Mouse (Mus musculus): ENCODE data around the gene Oscp1. TPM values are rescaled to one million over a fixed set of nuclear protein-coding genes. Genes with fewer than 3 reads are reported as not detected.

Oscp1 gene
- polyA plus RNA-seq, 1 experiment from 2014 or later = 36.2 TPM

DNA sequence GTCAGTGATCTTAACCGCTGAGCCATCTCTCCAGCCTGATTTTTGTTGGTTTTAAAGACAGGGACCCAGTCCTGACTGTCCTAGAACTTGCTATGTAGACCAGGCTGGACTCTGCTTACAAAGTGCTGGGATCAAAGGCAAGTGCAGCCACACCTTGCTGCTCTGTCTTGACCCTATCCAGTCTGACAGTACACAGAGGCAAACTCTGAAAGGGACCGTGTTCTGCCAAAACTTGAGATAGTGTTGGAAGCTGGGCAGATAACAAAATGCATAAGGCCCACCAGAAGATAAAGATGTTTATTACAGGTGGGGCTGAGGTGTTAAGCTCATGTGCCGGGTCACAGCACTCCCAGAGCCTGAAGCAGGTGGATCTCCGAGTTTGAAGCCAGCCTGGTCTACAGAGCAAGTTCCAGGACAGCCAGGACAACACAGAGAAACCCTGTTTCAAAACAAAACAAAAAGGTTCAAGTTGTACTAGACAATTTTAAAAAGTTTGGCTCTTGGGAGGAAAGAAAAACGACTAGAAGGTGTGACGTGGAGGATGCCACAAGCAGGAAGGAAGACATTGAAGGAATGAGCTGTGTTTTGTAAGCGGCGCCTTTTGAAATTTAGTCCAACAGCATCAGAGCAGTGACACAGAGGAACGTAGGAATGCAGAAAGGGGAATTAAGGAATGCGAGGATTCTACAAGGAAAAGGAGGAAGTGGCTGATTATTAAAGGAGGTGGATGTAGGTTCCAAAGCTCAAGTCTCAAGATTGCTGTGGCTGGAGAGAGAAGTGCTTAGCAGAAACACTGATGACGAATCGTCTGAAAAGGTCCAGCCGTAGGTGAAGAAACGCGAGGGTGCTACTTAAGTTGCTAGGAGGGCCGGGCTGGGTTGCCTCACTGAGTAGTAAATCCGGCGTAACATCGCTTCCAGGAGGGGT lies 895 bp upstream of the Oscp1 start:
- H3K9ac ChIP-seq (replicated peaks) = peak overlapping the region; percentile 72
- H3K36me3 ChIP-seq = peaks cover 39% of the 10 kb centered on the region
- H3K4me2 ChIP-seq (replicated peaks) = peak overlapping the region; percentile 80
- H3K4me1 ChIP-seq (replicated peaks) = peaks cover 20% of the 10 kb centered on the region
- H3K4me3 ChIP-seq (replicated peaks) = peak overlapping the region; percentile 81
- H3K9me3 ChIP-seq = no peaks in the 10 kb centered on the region
- 15% methylated on average over 19 of the region's 19 CpGs for WGBS
- H3K27ac ChIP-seq = no peak overlapping the region
- no peak for ATAC-seq
- no peaks in the 10 kb centered on the region for H3K27me3 ChIP-seq

DNA sequence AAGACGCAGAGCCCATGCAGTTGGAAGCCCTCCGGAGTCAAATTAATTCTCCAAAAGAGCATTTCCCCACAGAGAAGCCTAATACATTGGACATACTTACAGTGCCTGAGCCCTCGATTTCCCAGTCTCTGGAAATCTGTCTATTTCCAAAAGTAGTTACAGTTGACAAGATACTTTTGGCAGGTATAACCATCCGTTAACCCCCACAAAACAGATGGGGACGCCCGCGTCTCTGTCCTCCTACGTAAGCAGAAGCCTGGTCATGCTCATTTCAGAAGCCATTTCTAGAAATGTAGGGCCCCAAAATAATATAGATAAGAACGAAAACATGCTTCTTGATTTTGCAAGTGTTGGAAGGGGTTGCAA lies 615 bp downstream of the Oscp1 start:
- H3K4me1 ChIP-seq (replicated peaks) = peaks cover 20% of the 10 kb centered on the region
- 36% methylated on average over 9 of the region's 9 CpGs for WGBS
- peak overlapping the region; percentile 81 for H3K4me3 ChIP-seq (replicated peaks)
- no peaks in the 10 kb centered on the region for H3K9me3 ChIP-seq
- H3K4me2 ChIP-seq (replicated peaks) = peak overlapping the region; percentile 80
- H3K27me3 ChIP-seq = no peaks in the 10 kb centered on the region
- peak overlapping the region; percentile 80 for H3K9ac ChIP-seq (replicated peaks)
- peaks cover 26% of the 10 kb centered on the region for H3K36me3 ChIP-seq
- no peak overlapping the region for H3K27ac ChIP-seq
- ATAC-seq = no peak

DNA sequence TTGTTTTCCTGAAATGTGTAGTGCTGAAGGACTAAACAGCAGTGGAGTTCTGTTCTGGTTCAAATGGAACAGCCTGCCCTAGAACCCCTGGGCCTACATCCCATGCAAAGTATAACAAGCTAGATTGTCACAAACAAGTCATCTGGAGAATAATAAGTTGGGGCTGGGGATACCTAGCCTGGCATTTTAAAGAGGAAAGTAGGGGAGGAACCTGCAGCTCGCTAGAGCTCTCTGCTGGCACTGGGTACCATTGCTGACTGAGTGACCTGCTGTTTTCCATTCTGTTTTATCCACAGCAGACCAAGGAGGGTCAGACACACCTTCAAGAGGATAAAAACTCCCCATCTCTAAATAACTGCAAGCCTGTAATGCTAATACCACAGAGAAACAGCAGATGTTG lies 4.5 kb downstream of the Oscp1 start:
- no peak for ATAC-seq
- peaks cover 12% of the 10 kb centered on the region for H3K4me1 ChIP-seq (replicated peaks)
- H3K4me2 ChIP-seq (replicated peaks) = no peak overlapping the region
- no peaks in the 10 kb centered on the region for H3K9me3 ChIP-seq
- H3K9ac ChIP-seq (replicated peaks) = no peak overlapping the region
- H3K27ac ChIP-seq = no peak overlapping the region
- H3K36me3 ChIP-seq = no peaks in the 10 kb centered on the region
- no peak overlapping the region for H3K4me3 ChIP-seq (replicated peaks)
- no peaks in the 10 kb centered on the region for H3K27me3 ChIP-seq
- 47% methylated on average over 1 of the region's 1 CpGs for whole genome bisulfite sequencing

DNA sequence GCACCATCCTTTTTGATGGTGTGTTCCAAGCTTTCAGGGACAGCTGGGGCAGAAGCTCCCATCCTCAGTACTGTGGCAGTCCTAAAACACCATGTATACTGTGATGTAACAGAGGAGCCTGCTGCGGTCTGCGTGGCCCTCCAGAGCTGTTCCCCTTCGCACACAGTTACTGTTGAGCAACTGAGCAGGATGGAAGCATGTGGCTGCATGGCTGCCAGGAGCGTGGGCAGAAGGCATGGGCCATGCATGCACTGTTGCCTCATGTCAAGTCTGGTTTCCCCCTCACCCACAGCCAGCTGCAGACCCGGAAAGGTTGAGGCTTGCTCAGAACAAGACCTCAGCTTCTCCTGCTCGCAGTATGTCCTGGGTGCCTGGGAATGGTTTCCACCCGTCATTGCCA lies 6.9 kb downstream of the Oscp1 start:
- no peaks in the 10 kb centered on the region for H3K27me3 ChIP-seq
- no peaks in the 10 kb centered on the region for H3K9me3 ChIP-seq
- no peak for ATAC-seq
- no peaks in the 10 kb centered on the region for H3K4me1 ChIP-seq (replicated peaks)
- no peak overlapping the region for H3K27ac ChIP-seq
- H3K36me3 ChIP-seq = peaks cover 4% of the 10 kb centered on the region; the same call in 1 of the 2 replicates
- no peak overlapping the region for H3K4me3 ChIP-seq (replicated peaks)
- 88% methylated on average over 7 of the region's 7 CpGs for WGBS
- no peak overlapping the region for H3K9ac ChIP-seq (replicated peaks)
- H3K4me2 ChIP-seq (replicated peaks) = no peak overlapping the region

DNA sequence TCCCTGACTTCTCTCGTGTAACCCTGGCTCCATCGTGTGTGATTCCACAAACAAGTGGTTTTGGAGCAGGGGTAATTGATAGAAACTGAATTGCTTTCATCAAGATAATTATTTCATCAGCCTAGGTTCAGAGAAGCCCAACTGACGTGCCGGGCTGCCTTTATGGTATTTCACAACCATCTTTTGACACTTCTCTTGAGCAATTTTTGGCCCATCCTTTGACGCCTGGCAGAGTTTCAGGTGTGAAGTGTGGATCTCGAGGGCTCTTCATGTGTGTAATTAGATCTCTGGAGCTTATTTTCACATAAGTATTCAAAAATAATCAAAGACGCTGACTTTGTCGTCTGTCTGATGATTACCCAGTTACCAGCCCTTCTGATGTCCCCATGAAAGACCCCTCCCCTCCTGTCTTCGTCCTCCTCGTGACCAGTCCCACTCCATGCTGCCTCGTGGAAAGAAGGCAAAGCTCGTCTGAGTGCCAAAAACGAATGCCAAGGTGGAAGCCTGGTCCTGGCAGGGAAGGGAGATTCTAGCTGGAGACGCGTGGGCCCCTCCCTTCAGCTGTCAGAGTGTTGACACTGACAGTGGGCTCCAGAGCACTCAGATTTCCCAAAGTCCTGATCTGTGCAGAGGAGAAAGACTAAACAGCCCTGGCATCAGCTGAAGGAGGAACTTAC lies 9.2 kb downstream of the Oscp1 start:
- 83% methylated on average over 15 of the region's 15 CpGs for WGBS
- H3K36me3 ChIP-seq = peaks cover 4% of the 10 kb centered on the region; the same call in 1 of the 2 replicates
- H3K9ac ChIP-seq (replicated peaks) = no peak overlapping the region
- no peaks in the 10 kb centered on the region for H3K4me1 ChIP-seq (replicated peaks)
- H3K27me3 ChIP-seq = no peaks in the 10 kb centered on the region
- H3K27ac ChIP-seq = no peak overlapping the region
- H3K4me2 ChIP-seq (replicated peaks) = no peak overlapping the region
- H3K4me3 ChIP-seq (replicated peaks) = no peak overlapping the region
- no peaks in the 10 kb centered on the region for H3K9me3 ChIP-seq
- no peak for ATAC-seq

DNA sequence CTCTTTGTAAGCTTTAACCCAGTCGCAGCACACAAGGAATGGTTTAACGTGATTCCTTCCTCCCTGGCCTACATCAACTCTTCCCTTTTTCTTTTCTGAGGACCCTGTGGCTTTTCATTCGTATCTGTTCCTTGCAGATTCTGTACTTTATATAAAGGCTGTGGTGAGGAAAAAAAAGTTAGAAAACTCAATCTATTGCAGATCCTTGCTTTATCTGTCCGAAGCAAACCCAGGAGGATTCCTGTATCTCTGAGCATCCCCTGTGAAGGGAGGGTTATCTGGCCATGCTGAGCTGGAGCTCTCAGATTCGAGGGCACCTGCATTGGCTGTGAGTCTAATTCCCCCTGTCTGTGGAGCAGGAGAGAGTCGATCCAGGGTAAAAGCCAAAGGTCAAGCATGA lies 10.5 kb downstream of the Oscp1 start:
- Histone ChIP-seq H3K27me3 (no peaks in the 10 kb centered on the region), H3K4me3 (replicated peaks) (no peak overlapping the region), H3K27ac (no peak overlapping the region), H3K36me3 (peaks cover 5% of the 10 kb centered on the region), H3K9me3 (no peaks in the 10 kb centered on the region), H3K4me2 (replicated peaks) (no peak overlapping the region), H3K9ac (replicated peaks) (no peak overlapping the region), H3K4me1 (replicated peaks) (no peaks in the 10 kb centered on the region)
- 89% methylated on average over 6 of the region's 6 CpGs for WGBS
- no peak for ATAC-seq

DNA sequence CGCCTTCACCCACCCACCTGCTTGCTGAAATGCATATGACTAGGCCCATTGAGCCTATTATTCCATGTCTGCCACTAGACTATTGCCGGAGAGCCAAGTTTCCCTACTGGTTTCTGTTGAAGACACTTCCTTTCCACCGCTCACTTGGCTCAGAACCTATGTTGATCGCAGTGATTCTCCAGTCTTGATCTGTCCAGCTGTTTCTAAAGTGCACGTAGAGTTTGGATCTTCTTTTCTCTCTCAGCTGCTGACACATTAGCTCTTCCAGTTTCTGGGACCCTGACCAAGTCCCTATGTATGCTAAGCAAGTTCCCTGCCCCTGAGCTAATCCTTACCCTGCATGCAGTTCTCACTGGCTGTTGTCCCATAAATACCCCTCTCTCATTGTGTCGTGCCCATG lies 19.5 kb downstream of the Oscp1 start:
- ATAC-seq = no peak
- Histone ChIP-seq H3K27me3 (no peaks in the 10 kb centered on the region), H3K36me3 (peaks cover 51% of the 10 kb centered on the region), H3K9ac (replicated peaks) (no peak overlapping the region), H3K9me3 (no peaks in the 10 kb centered on the region), H3K27ac (no peak overlapping the region), H3K4me3 (replicated peaks) (no peak overlapping the region), H3K4me1 (replicated peaks) (no peaks in the 10 kb centered on the region), H3K4me2 (replicated peaks) (no peak overlapping the region)
- 83% methylated on average over 6 of the region's 6 CpGs for WGBS

DNA sequence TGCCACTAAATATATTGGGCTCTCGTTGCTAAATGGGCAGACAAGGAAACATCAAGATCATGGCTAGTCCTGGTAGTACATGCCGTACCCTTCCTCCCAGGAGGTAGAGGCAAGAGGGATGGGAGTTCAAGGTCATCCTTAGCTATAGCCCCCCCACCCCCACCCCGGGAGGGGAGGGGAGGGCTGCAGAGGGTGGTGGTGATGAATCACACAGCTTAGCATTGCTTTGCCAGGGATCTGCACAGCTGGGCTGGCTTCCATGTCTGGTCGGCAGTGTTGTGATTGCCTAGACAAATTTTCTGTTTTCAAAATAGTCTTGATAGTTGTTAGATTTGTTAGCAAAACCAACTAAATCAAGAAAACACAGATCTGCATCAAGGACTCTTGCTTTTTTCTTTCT lies 20.9 kb downstream of the Oscp1 start:
- Histone ChIP-seq H3K4me3 (replicated peaks) (no peak overlapping the region), H3K4me2 (replicated peaks) (no peak overlapping the region), H3K27ac (no peak overlapping the region), H3K36me3 (peaks cover 59% of the 10 kb centered on the region), H3K27me3 (no peaks in the 10 kb centered on the region), H3K4me1 (replicated peaks) (no peaks in the 10 kb centered on the region), H3K9me3 (no peaks in the 10 kb centered on the region), H3K9ac (replicated peaks) (no peak overlapping the region)
- ATAC-seq = no peak
- 88% methylated on average over 4 of the region's 4 CpGs for WGBS

DNA sequence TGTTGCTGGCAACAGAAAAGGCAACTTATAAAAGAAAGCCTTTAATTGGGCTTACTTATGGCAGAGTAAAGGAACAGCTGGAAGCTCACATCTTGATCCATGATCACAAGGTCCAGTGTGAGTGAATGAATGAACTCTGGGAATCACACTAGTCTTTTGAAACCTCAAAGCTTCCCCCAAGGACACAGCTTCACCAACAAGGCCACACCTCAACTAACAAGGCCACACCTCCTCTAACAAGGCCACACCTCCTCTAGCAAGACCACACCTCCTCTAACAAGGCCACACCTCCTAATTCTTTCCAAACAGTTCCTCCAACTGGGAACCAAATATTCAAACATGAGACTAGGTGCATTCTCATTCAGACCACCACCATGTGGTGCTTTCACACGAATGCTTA lies 23.2 kb downstream of the Oscp1 start:
- Histone ChIP-seq H3K9me3 (no peaks in the 10 kb centered on the region), H3K27ac (no peak overlapping the region), H3K36me3 (peaks cover 39% of the 10 kb centered on the region), H3K4me3 (replicated peaks) (no peak overlapping the region), H3K4me1 (replicated peaks) (no peaks in the 10 kb centered on the region), H3K9ac (replicated peaks) (no peak overlapping the region), H3K4me2 (replicated peaks) (no peak overlapping the region), H3K27me3 (no peaks in the 10 kb centered on the region)
- ATAC-seq = no peak
- 83% methylated on average over 1 of the region's 1 CpGs for WGBS

DNA sequence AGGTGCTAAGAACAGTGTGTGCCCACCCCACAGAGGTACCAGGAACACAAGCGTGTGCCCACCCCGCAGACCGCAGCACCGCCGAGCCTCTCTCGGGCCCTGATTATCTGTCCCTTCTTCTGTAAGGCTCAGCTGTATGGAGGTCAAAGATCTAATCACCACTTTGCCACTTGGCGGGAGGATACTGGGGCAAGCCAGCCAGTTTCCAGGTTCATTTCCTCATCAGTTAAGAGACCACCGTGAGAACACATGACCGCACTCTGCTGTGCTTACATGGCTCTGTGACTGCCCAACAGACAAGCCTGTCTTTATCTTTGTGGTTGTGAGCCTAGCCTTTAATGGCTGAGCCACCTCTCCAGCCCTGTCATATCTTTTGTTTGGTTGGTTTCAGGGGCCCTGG lies 24.7 kb downstream of the Oscp1 start:
- 94% methylated on average over 9 of the region's 9 CpGs for WGBS
- peaks cover 35% of the 10 kb centered on the region for H3K36me3 ChIP-seq
- H3K27ac ChIP-seq = no peak overlapping the region
- no peaks in the 10 kb centered on the region for H3K4me1 ChIP-seq (replicated peaks)
- no peak overlapping the region for H3K4me2 ChIP-seq (replicated peaks)
- no peak overlapping the region for H3K9ac ChIP-seq (replicated peaks)
- H3K4me3 ChIP-seq (replicated peaks) = no peak overlapping the region
- no peaks in the 10 kb centered on the region for H3K9me3 ChIP-seq
- H3K27me3 ChIP-seq = no peaks in the 10 kb centered on the region
- no peak for ATAC-seq

DNA sequence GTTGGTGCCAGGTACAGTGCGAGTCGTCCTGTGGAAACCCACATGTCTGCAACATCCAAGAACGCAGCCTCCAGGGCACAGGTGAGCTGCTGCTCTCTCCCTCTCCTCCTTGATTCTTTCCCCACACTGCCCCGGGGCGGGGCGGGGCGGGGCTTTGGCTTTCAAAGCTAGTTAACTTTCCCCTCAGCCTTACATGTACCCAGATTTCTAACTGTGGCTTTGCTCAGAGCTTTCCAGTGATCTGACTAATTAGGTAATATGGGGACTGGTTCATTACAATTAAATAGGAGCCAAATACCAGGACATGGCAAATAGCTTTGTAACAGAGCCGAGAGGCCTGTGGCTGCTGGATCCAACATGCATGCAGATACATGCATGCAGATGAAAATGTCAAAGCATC lies 26.0 kb downstream of the Oscp1 start:
- ATAC-seq = no peak
- H3K9ac ChIP-seq (replicated peaks) = no peak overlapping the region

DNA sequence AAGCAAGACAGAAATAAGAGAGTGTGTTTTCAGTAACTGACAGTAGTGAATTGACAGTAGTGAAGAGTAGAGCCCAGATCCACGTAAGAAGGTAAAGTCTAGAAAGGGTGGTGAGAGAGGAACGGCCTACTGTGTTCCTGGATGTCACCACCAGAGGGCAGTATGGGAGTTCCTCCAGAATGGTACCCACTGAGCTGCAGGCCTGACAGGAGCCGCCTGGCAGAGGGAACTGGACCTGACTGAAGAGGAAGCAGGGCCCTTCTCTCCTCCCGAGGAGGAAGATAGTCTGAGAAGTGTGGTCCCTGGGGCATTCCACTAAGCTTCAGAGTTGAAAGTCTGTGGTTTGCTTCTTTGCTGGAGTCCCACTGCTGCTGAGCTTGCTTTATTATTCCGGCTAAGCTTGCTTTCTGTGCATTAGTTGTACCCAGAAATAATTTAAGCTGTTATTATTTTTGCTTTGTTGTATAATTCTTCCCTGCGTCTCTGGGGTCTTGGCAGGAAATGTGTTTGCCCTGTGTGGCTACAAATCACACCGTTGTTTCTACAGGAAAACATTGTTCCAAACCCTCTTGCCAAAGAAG lies 27.7 kb downstream of the Oscp1 start:
- peak; percentile 84 for ATAC-seq
- Histone ChIP-seq H3K4me1 (replicated peaks) (no peaks in the 10 kb centered on the region), H3K9ac (replicated peaks) (no peak overlapping the region), H3K27ac (no peak overlapping the region), H3K36me3 (peaks cover 43% of the 10 kb centered on the region), H3K4me3 (replicated peaks) (no peak overlapping the region), H3K27me3 (no peaks in the 10 kb centered on the region), H3K9me3 (no peaks in the 10 kb centered on the region), H3K4me2 (replicated peaks) (no peak overlapping the region)
- WGBS = 34% methylated on average over 7 of the region's 7 CpGs

More for the DNA sequence above, 26.0 kb downstream of the Oscp1 start:
- no peaks in the 10 kb centered on the region for H3K27me3 ChIP-seq
- H3K4me1 ChIP-seq (replicated peaks) = no peaks in the 10 kb centered on the region
- H3K36me3 ChIP-seq = peaks cover 46% of the 10 kb centered on the region
- no peak overlapping the region for H3K4me3 ChIP-seq (replicated peaks)
- H3K27ac ChIP-seq = no peak overlapping the region
- H3K9me3 ChIP-seq = no peaks in the 10 kb centered on the region
- WGBS = 74% methylated on average over 8 of the region's 8 CpGs
- H3K4me2 ChIP-seq (replicated peaks) = no peak overlapping the region

All from midbrain, embryonic 13.5 days (tissue).